In the genomic region with DNA sequence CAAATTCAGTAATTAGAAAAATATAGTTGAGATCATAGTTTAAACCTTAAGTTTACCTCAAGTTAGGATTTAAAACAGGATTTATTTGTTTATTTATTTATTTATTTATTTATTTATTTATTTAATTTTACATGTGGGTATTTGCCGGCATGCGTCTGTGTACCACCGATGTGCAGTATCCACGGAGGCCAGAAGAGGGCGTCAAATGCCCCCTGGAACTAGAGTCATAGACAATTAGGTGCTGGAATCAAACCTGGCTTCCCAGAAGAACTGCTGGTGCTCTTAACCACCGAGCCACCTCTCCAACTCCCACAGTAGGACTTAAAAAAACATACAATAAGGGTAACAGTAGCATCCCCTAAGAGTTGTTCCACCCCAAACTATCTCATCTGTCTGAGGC, we compare ENCODE assay signal across 17 mouse cellular contexts.
DNase-seq lines count a peak whose midpoint lies in the region; ATAC-seq and TF ChIP-seq lines count a peak whose summit lies in the region.
"Had no signal": no experiment of that assay in that cellular context is flagged by ENCODE, and none has a peak within 500 bp of the region (broad histone marks: within the 10 kb centered on the region; RNA-seq: fewer than 3 reads in every experiment).

No protein-coding gene starts in this region.

- ATAC-seq in hindbrain, postnatal 0 days = no peak
- no peak for ATAC-seq in hindbrain, embryonic 16.5 days
- no peak for ATAC-seq in lung, postnatal 0 days

- H3K4me2 ChIP-seq in hindbrain, postnatal 0 days (ENCODE audit: low read depth, low read length) = no peak overlapping the region
- H3K4me2 ChIP-seq in hindbrain, embryonic 16.5 days (ENCODE audit: low read length) = no peak overlapping the region
- H3K4me2 ChIP-seq in lung, postnatal 0 days (replicated peaks; ENCODE audit: low read depth, low read length) = no peak overlapping the region
- H3K4me2 ChIP-seq: embryonic facial prominence, embryonic 15.5 days; forebrain, embryonic 12.5 days; hindbrain, embryonic 15.5 days; limb, embryonic 12.5 days had no signal

- TF ChIP-seq EP300 in lung, postnatal 0 days (IDR thresholded peaks at IDR 0.05) = no peak

- H3K9ac ChIP-seq in hindbrain, postnatal 0 days (replicated peaks; ENCODE audit: low read length) = no peak overlapping the region
- H3K9ac ChIP-seq in hindbrain, embryonic 16.5 days (ENCODE audit: low read depth, low read length) = no peak overlapping the region
- H3K9ac ChIP-seq in lung, postnatal 0 days (replicated peaks; ENCODE audit: low read depth) = no peak overlapping the region
- H3K9ac ChIP-seq: embryonic facial prominence, embryonic 15.5 days; forebrain, embryonic 12.5 days; hindbrain, embryonic 15.5 days; limb, embryonic 12.5 days had no signal

- DNase-seq in hindbrain, postnatal 0 days (ENCODE audit: low spot score) = no peak
- no peak for DNase-seq in lung, postnatal 0 days (ENCODE audit: low spot score)
- no peak for DNase-seq in lung, postnatal 4 days
- peak; percentile 17 for DNase-seq in CD4-positive helper T cell, adult 2 months (ENCODE audit: low read depth, low spot score)
- peak; percentile 76 for DNase-seq in ZHBTc4 (ENCODE audit: low read depth, low spot score)
- no peak for DNase-seq in layer of hippocampus, postnatal 10 days (ENCODE audit: low spot score in 2 of 2)
- no peak for DNase-seq in ovary, postnatal 36 days (ENCODE audit: low spot score)
- DNase-seq: cerebellum, adult 11 months; heart, adult 18-20 months; heart, postnatal 14 days; lung, postnatal 10 days; right cerebral cortex, postnatal 25 days had no signal

- peaks cover 14% of the 10 kb centered on the region for H3K4me1 ChIP-seq in hindbrain, postnatal 0 days (ENCODE audit: insufficient read depth, low read length)
- H3K4me1 ChIP-seq in hindbrain, embryonic 16.5 days (ENCODE audit: control insufficient read depth, insufficient read depth, low read depth, low read length) = peaks cover 16% of the 10 kb centered on the region
- H3K4me1 ChIP-seq in lung, postnatal 0 days (ENCODE audit: insufficient read depth, low read depth, low read length) = no peaks in the 10 kb centered on the region

- TF ChIP-seq CTCF in hindbrain, postnatal 0 days (IDR thresholded peaks at IDR 0.05; ENCODE audit: low read depth) = peak; percentile 18; the same call in 1 of the 2 replicates
- TF ChIP-seq CTCF in lung, postnatal 0 days (IDR thresholded peaks at IDR 0.05) = peak; percentile 33; the same call in 1 of the 2 replicates

- H3K27me3 ChIP-seq in hindbrain, postnatal 0 days (ENCODE audit: insufficient read depth, low read length) = no peaks in the 10 kb centered on the region
- no peaks in the 10 kb centered on the region for H3K27me3 ChIP-seq in hindbrain, embryonic 16.5 days (replicated peaks; ENCODE audit: control insufficient read depth, insufficient read depth, low read length)
- H3K27me3 ChIP-seq in lung, postnatal 0 days (replicated peaks; ENCODE audit: insufficient read depth, low read length) = no peaks in the 10 kb centered on the region
- H3K27me3 ChIP-seq: embryonic facial prominence, embryonic 15.5 days; forebrain, embryonic 12.5 days; hindbrain, embryonic 15.5 days; limb, embryonic 12.5 days had no signal

- WGBS in hindbrain, postnatal 0 days = 70% methylated on average over 6 of the region's 6 CpGs
- 58% methylated on average over 6 of the region's 6 CpGs for WGBS in hindbrain, embryonic 16.5 days
- WGBS in lung, postnatal 0 days = 69% methylated on average over 6 of the region's 6 CpGs

- H3K36me3 ChIP-seq in hindbrain, postnatal 0 days (ENCODE audit: insufficient read depth, low read length) = no peaks in the 10 kb centered on the region
- no peaks in the 10 kb centered on the region for H3K36me3 ChIP-seq in hindbrain, embryonic 16.5 days (ENCODE audit: control insufficient read depth, insufficient read depth, low read length)
- H3K36me3 ChIP-seq in lung, postnatal 0 days (ENCODE audit: insufficient read depth, low read length) = no peaks in the 10 kb centered on the region
- H3K36me3 ChIP-seq: embryonic facial prominence, embryonic 15.5 days; forebrain, embryonic 12.5 days; hindbrain, embryonic 15.5 days; limb, embryonic 12.5 days had no signal

- H3K4me3 ChIP-seq in hindbrain, postnatal 0 days (ENCODE audit: low read length) = no peak overlapping the region
- no peak overlapping the region for H3K4me3 ChIP-seq in hindbrain, embryonic 16.5 days (ENCODE audit: low read length)
- no peak overlapping the region for H3K4me3 ChIP-seq in lung, postnatal 0 days (ENCODE audit: low read depth, low read length)
- H3K4me3 ChIP-seq: embryonic facial prominence, embryonic 15.5 days; forebrain, embryonic 12.5 days; hindbrain, embryonic 15.5 days; limb, embryonic 12.5 days had no signal

- H3K27ac ChIP-seq in hindbrain, postnatal 0 days = no peak overlapping the region
- H3K27ac ChIP-seq in hindbrain, embryonic 16.5 days (ENCODE audit: low read depth, low read length) = no peak overlapping the region
- H3K27ac ChIP-seq in lung, postnatal 0 days (ENCODE audit: low read length) = no peak overlapping the region
- H3K27ac ChIP-seq: embryonic facial prominence, embryonic 15.5 days; forebrain, embryonic 12.5 days; hindbrain, embryonic 15.5 days; limb, embryonic 12.5 days had no signal

- no peaks in the 10 kb centered on the region for H3K9me3 ChIP-seq in hindbrain, postnatal 0 days (ENCODE audit: low read length)
- H3K9me3 ChIP-seq in hindbrain, embryonic 16.5 days (ENCODE audit: control insufficient read depth, low read length) = no peaks in the 10 kb centered on the region
- no peaks in the 10 kb centered on the region for H3K9me3 ChIP-seq in lung, postnatal 0 days (ENCODE audit: low read length)
- H3K9me3 ChIP-seq: embryonic facial prominence, embryonic 15.5 days; forebrain, embryonic 12.5 days; hindbrain, embryonic 15.5 days; limb, embryonic 12.5 days had no signal

Comparison
In these comparisons a context has a peak if more than half of its experiments do, and no peak if none do; other contexts are left out.
1. DNase-seq: peak in CD4-positive helper T cell, adult 2 months (single experiment) and ZHBTc4 (single experiment); none in hindbrain, postnatal 0 days (single experiment), lung, postnatal 0 days (single experiment), lung, postnatal 4 days (0 of 2), layer of hippocampus, postnatal 10 days (0 of 2) and ovary, postnatal 36 days (single experiment).